Mouse (Mus musculus): ENCODE results near the gene Ankrd13d. TPM values are rescaled to one million over a fixed set of nuclear protein-coding genes. Genes with fewer than 3 reads are reported as not detected.
A peak's percentile ranks its signal among the peaks of the same experiment; 100 is the strongest.

Ankrd13d gene
- polyA plus RNA-seq, 1 experiment from 2014 or later: 2.1 TPM

DNA sequence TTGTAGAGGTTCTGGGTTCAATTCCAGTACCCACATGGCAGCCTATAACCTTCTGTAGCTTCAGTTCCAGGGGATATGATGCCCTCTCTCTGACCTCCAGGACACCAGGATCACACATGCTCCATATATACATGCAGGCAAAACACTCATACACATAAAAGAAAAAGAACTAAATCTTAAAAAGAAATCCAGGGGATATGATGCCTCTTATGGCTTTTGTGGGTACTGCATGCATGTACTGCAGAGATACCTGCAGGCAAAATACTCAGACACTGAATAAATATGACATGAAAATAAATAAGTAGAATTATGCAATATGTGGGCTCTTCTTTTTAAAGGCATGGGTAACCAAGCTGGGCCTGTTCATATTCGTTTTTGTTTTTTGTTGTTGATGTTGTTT lies 35.9 kb downstream of the Ankrd13d start:
- Histone ChIP-seq H3K4me2 (no peak overlapping the region), H3K27me3 (ENCODE audit: control insufficient read depth, insufficient read depth, low read length) (peaks cover 5% of the 10 kb centered on the region; the same call in 1 of the 2 replicates), H3K9ac (ENCODE audit: low read depth, low read length) (no peak overlapping the region), H3K9me3 (replicated peaks; ENCODE audit: control insufficient read depth, low read length) (no peaks in the 10 kb centered on the region), H3K4me1 (ENCODE audit: control insufficient read depth, insufficient read depth, low read length) (no peaks in the 10 kb centered on the region), H3K27ac (ENCODE audit: low read depth, low read length) (no peak overlapping the region), H3K36me3 (ENCODE audit: control insufficient read depth, insufficient read depth, low read length) (no peaks in the 10 kb centered on the region), H3K4me3 (ENCODE audit: low read depth, low read length) (no peak overlapping the region)
- no peak for ATAC-seq (replicated peaks; ENCODE audit: insufficient number of reproducible peaks, low FRiP score, low TSS enrichment)
- 40% methylated on average over 1 of the region's 1 CpGs for WGBS (ENCODE audit: insufficient replicate concordance)

DNA sequence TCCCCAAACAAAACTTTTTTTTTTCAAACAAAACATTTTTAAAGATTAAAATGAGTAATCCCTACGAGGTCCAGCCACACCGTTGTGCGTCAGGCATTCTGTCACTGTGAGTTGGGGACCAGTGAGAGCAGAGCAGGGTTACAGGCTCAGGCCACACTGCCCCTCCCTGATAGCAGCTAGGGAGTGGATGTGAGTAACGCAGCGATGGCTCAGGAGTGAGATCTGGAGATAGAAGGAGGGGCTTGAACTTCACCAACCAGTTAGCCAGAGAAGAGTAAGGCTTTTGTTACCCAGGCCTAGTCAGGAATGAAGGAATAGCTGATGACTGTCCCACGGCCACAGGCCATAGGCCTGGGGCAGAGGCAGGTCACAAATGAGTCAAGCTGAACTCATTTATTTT lies 38.2 kb downstream of the Ankrd13d start:
- no peak overlapping the region for H3K4me2 ChIP-seq
- H3K9ac ChIP-seq (ENCODE audit: low read depth, low read length): no peak overlapping the region
- H3K27me3 ChIP-seq (ENCODE audit: control insufficient read depth, insufficient read depth, low read length): peaks cover 5% of the 10 kb centered on the region; the same call in 1 of the 2 replicates
- 71% methylated on average over 6 of the region's 6 CpGs for WGBS (ENCODE audit: insufficient replicate concordance)
- H3K9me3 ChIP-seq (replicated peaks; ENCODE audit: control insufficient read depth, low read length): no peaks in the 10 kb centered on the region
- no peak overlapping the region for H3K27ac ChIP-seq (ENCODE audit: low read depth, low read length)
- H3K36me3 ChIP-seq (ENCODE audit: control insufficient read depth, insufficient read depth, low read length): no peaks in the 10 kb centered on the region
- no peak overlapping the region for H3K4me3 ChIP-seq (ENCODE audit: low read depth, low read length)
- H3K4me1 ChIP-seq (ENCODE audit: control insufficient read depth, insufficient read depth, low read length): no peaks in the 10 kb centered on the region
- no peak for ATAC-seq (replicated peaks; ENCODE audit: insufficient number of reproducible peaks, low FRiP score, low TSS enrichment)

DNA sequence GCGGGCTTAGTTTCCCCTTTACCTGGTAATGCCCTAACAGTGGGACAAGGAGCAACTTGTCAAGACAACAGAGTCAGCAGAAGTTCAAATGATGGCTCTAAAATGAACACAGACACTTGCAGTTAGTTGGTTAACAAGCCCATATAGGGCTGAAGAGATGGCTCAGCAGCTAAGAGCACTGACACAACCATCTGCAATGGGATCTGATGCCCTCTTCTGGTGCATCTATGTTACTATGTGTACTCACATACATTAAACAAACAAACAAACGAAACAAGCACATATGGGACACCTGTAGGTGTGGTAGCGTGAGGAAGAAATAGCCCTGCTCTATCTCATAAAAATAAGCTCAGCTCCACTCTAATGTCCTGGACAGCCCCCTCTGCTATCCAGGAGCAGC lies 40.5 kb downstream of the Ankrd13d start:
- ATAC-seq (replicated peaks; ENCODE audit: insufficient number of reproducible peaks, low FRiP score, low TSS enrichment): no peak
- no peak overlapping the region for H3K4me3 ChIP-seq (ENCODE audit: low read depth, low read length)
- no peaks in the 10 kb centered on the region for H3K36me3 ChIP-seq (ENCODE audit: control insufficient read depth, insufficient read depth, low read length)
- H3K4me2 ChIP-seq: no peak overlapping the region
- 0 out of 2 replicates have a peak, but pooled peaks cover 3% of the 10 kb centered on the region for H3K27me3 ChIP-seq (ENCODE audit: control insufficient read depth, insufficient read depth, low read length)
- WGBS (ENCODE audit: insufficient replicate concordance): 62% methylated on average over 3 of the region's 3 CpGs
- no peaks in the 10 kb centered on the region for H3K9me3 ChIP-seq (replicated peaks; ENCODE audit: control insufficient read depth, low read length)
- no peak overlapping the region for H3K9ac ChIP-seq (ENCODE audit: low read depth, low read length)
- H3K27ac ChIP-seq (ENCODE audit: low read depth, low read length): no peak overlapping the region
- H3K4me1 ChIP-seq (ENCODE audit: control insufficient read depth, insufficient read depth, low read length): no peaks in the 10 kb centered on the region

DNA sequence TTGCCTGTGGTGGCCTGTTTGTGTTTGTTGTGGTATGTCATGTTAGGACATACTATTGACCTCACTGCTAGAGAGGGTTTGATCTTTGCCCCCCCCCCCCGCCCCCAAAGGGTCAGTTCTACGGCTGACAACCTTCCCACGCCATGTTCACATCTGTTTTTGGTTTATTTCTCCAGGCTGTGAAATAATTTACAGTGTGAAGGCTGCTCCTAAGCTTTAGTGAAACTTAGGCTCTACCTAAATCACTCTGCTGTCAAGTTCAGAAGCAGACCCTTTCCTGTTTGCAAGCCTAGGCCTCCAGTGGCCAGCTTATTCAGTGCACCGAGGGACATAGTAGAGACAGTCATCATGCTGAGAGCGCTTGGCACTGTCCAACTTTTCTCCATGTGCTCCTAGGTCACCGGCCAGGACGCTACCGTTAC lies 42.7 kb downstream of the Ankrd13d start:
- 0 out of 2 replicates have a peak, but pooled peaks cover 3% of the 10 kb centered on the region for H3K27me3 ChIP-seq (ENCODE audit: control insufficient read depth, insufficient read depth, low read length)
- no peak overlapping the region for H3K9ac ChIP-seq (ENCODE audit: low read depth, low read length)
- H3K4me2 ChIP-seq: no peak overlapping the region
- no peaks in the 10 kb centered on the region for H3K9me3 ChIP-seq (replicated peaks; ENCODE audit: control insufficient read depth, low read length)
- WGBS (ENCODE audit: insufficient replicate concordance): 62% methylated on average over 8 of the region's 8 CpGs
- H3K4me1 ChIP-seq (ENCODE audit: control insufficient read depth, insufficient read depth, low read length): no peaks in the 10 kb centered on the region
- no peak overlapping the region for H3K4me3 ChIP-seq (ENCODE audit: low read depth, low read length)
- H3K36me3 ChIP-seq (ENCODE audit: control insufficient read depth, insufficient read depth, low read length): no peaks in the 10 kb centered on the region
- ATAC-seq (replicated peaks; ENCODE audit: insufficient number of reproducible peaks, low FRiP score, low TSS enrichment): no peak
- no peak overlapping the region for H3K27ac ChIP-seq (ENCODE audit: low read depth, low read length)

DNA sequence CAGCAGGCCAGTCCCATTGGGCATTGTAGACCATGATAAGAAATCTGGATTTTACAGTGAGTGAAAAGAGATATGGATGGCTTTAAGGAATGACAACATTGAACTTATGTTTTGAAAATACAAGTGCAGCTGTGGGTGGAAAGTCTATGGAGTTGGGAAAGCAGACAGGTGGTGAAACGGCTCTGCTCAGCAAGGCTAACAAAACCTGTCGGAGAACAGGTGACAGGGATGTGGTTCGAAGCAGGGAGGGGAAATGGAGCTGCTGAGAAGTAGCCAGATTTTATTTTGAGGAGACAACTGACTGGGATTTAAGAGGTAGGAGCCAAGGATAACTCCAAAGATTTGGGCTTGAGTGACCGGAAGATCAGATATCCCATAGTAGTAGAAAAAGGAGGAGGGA lies 48.4 kb downstream of the Ankrd13d start:
- WGBS (ENCODE audit: insufficient replicate concordance): 73% methylated on average over 4 of the region's 4 CpGs
- peaks cover 7% of the 10 kb centered on the region; the same call in 1 of the 2 replicates for H3K4me1 ChIP-seq (ENCODE audit: control insufficient read depth, insufficient read depth, low read length)
- no peak overlapping the region for H3K9ac ChIP-seq (ENCODE audit: low read depth, low read length)
- H3K27me3 ChIP-seq (ENCODE audit: control insufficient read depth, insufficient read depth, low read length): no peaks in the 10 kb centered on the region; the same call in 1 of the 2 replicates
- no peaks in the 10 kb centered on the region for H3K36me3 ChIP-seq (ENCODE audit: control insufficient read depth, insufficient read depth, low read length)
- no peak overlapping the region for H3K4me2 ChIP-seq
- no peak overlapping the region for H3K27ac ChIP-seq (ENCODE audit: low read depth, low read length)
- no peaks in the 10 kb centered on the region for H3K9me3 ChIP-seq (replicated peaks; ENCODE audit: control insufficient read depth, low read length)
- ATAC-seq (replicated peaks; ENCODE audit: insufficient number of reproducible peaks, low FRiP score, low TSS enrichment): no peak
- no peak overlapping the region for H3K4me3 ChIP-seq (ENCODE audit: low read depth, low read length)

DNA sequence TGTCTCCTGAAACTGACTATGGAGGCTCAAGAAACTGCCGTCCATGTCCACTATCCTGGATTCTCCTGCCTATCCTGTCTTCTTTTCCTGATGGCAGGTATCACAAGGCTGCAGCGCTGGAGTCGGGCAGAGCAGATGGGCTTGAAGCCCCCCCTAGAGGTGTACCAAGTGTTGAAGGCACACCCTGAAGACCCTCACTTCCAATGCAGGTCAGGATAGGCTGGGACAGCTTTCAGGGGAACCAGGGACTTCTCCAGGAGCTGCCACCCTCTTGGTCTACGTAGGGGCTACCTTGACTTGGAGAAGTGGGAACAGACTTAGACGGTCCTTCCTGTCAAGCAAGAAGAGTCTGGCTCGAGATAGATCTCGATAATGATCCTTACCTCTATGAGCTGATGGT lies 50.3 kb downstream of the Ankrd13d start:
- H3K36me3 ChIP-seq (ENCODE audit: control insufficient read depth, insufficient read depth, low read length): no peaks in the 10 kb centered on the region
- no peaks in the 10 kb centered on the region for H3K9me3 ChIP-seq (replicated peaks; ENCODE audit: control insufficient read depth, low read length)
- H3K4me1 ChIP-seq (ENCODE audit: control insufficient read depth, insufficient read depth, low read length): peaks cover 7% of the 10 kb centered on the region; the same call in 1 of the 2 replicates
- ATAC-seq (replicated peaks; ENCODE audit: insufficient number of reproducible peaks, low FRiP score, low TSS enrichment): no peak
- peak overlapping the region; percentile 67 for H3K4me3 ChIP-seq (ENCODE audit: low read depth, low read length)
- H3K27ac ChIP-seq (ENCODE audit: low read depth, low read length): no peak overlapping the region
- peaks cover 3% of the 10 kb centered on the region; the same call in 1 of the 2 replicates for H3K27me3 ChIP-seq (ENCODE audit: control insufficient read depth, insufficient read depth, low read length)
- peak overlapping the region; percentile 77; the same call in 1 of the 2 replicates for H3K9ac ChIP-seq (ENCODE audit: low read depth, low read length)
- 79% methylated on average over 7 of the region's 7 CpGs for WGBS (ENCODE audit: insufficient replicate concordance)
- H3K4me2 ChIP-seq: peak overlapping the region; percentile 87

DNA sequence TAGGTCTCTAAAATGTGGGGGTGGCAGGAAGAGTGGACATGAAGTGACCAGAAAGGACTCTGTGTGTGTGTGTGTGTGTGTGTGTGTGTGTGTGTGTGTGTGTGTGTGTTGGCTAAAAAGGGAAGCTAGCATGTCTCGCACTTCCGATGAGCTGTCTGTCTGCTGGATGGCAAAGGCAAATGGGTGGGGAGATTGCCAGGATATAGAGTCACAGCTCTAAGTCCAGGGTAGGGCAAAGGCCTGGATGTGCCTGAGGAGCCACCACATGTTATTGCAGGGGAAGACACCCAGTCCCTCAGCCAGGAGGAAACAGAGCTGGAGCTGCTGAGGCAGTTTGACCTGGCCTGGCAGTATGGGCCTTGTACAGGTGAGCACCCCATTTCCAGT lies 50.8 kb downstream of the Ankrd13d start:
- Histone ChIP-seq H3K9ac (ENCODE audit: low read depth, low read length) (peak overlapping the region; percentile 77), H3K4me2 (peak overlapping the region; percentile 87), H3K27ac (ENCODE audit: low read depth, low read length) (peak overlapping the region; percentile 87), H3K9me3 (replicated peaks; ENCODE audit: control insufficient read depth, low read length) (no peaks in the 10 kb centered on the region), H3K36me3 (ENCODE audit: control insufficient read depth, insufficient read depth, low read length) (no peaks in the 10 kb centered on the region), H3K4me1 (ENCODE audit: control insufficient read depth, insufficient read depth, low read length) (peaks cover 7% of the 10 kb centered on the region; the same call in 1 of the 2 replicates), H3K4me3 (ENCODE audit: low read depth, low read length) (peak overlapping the region; percentile 67), H3K27me3 (ENCODE audit: control insufficient read depth, insufficient read depth, low read length) (peaks cover 8% of the 10 kb centered on the region; the same call in 1 of the 2 replicates)
- WGBS (ENCODE audit: insufficient replicate concordance): 41% methylated on average over 2 of the region's 2 CpGs
- no peak for ATAC-seq (replicated peaks; ENCODE audit: insufficient number of reproducible peaks, low FRiP score, low TSS enrichment)

DNA sequence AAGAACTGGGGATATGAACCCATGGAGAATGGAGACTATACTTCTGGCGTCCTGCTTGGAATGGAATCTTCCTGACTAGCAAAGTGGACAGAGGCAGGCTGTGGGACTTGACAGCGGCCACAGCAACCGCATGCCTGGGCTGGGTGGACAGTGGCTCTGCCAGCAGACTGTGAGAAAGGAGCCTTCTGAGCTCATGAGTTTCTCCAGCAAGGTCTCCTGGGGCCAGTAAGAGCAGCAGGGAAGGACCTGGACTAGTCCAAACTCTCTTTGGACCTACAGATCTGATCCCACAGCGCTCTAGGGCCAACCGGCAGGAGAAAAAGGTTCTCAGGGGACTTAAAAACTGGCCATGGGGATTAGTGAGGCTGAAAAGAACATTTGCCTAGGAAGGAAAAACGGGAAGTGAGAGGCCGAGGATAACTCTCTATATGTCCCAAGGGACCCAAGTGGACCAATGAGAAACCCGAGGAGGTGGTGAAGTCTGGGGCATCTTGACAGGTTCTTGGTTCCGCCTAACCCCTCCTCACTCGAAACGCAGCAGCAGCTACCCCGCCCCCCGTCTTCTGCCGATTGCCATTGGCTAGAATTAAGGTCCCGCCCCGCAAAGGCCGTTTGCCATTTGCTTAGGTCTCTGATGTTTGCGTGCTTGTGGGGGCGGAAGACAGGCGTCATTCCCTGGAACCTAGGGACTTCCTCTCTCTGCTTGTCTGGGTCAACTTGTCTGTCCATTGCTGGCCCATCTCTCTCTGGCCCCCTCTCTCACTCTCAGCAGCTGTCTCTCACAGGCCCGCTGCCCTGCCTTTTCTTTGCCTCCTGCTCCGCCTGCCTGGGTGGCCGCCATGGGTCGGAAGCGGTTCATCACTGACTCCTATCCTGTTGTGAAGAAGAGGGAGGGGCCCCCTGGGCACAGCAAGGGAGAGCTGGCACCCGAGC lies 51.4 kb downstream of the Ankrd13d start, which contains the start of gene Pold4:
TSS of gene Pold4 (plus strand) at position 647 of the 933 bp plus-strand sequence.
- Histone ChIP-seq H3K4me3 (ENCODE audit: low read depth, low read length) (peak within 1 kb of the TSS; percentile 67), H3K4me1 (ENCODE audit: control insufficient read depth, insufficient read depth, low read length) (peaks cover 7% of the 10 kb centered on the region; the same call in 1 of the 2 replicates), H3K4me2 (peak within 1 kb of the TSS; percentile 87), H3K27ac (ENCODE audit: low read depth, low read length) (peak within 1 kb of the TSS; percentile 87), H3K36me3 (ENCODE audit: control insufficient read depth, insufficient read depth, low read length) (no peaks in the 10 kb centered on the region), H3K27me3 (ENCODE audit: control insufficient read depth, insufficient read depth, low read length) (peaks cover 10% of the 10 kb centered on the region; the same call in 1 of the 2 replicates), H3K9me3 (replicated peaks; ENCODE audit: control insufficient read depth, low read length) (no peaks in the 10 kb centered on the region), H3K9ac (ENCODE audit: low read depth, low read length) (peak within 1 kb of the TSS; percentile 77)
- peak; percentile 86 for ATAC-seq (replicated peaks; ENCODE audit: insufficient number of reproducible peaks, low FRiP score, low TSS enrichment)
- 11% methylated on average over 26 of the region's 26 CpGs for WGBS (ENCODE audit: insufficient replicate concordance)

Measured in heart, embryonic 11.5 days (tissue).